Mouse (Mus musculus) embryonic facial prominence, embryonic 14.5 days (tissue): Measurements from ENCODE around the gene Pramef25. TPM values are rescaled to one million over a fixed set of nuclear protein-coding genes. Genes with fewer than 3 reads are reported as not detected.

Experiments used
- polyA plus RNA-seq: library from polyadenylated mRNA; unstranded; fragments of >200 nt; fragmentation: Nextera tagmentation; extraction: Ambion mirVana; gene quantifications from 2 replicates; pipeline ENCODE4 v1.2.1, GENCODE M21; 2014

Pramef25 gene
- polyA plus RNA-seq, 1 experiment from 2014 or later: not detected

Other genes starting within 250 kb of the Pramef25 start
- not detected in 2 replicates for gene Gm13089, start 248.3 kb downstream of the Pramef25 start, polyA plus RNA-seq
- gene Gm13078, start 231.6 kb downstream of the Pramef25 start, polyA plus RNA-seq: not detected in 2 replicates
- gene Gm13023, start 161.7 kb downstream of the Pramef25 start, polyA plus RNA-seq: not detected in 2 replicates
- gene Gm13084, start 134.9 kb downstream of the Pramef25 start, polyA plus RNA-seq: not detected in 2 replicates
- gene Gm13103, start 104.5 kb downstream of the Pramef25 start, polyA plus RNA-seq: not detected in 2 replicates
- gene Pramef6, start 50.6 kb downstream of the Pramef25 start, polyA plus RNA-seq: not detected in 2 replicates
- gene Gm13101, start 15.9 kb upstream of the Pramef25 start, polyA plus RNA-seq: not detected in 2 replicates
- gene Pramef17, start 43.4 kb upstream of the Pramef25 start, polyA plus RNA-seq: not detected in 2 replicates
- not detected in 2 replicates for gene Pramel4, start 108.1 kb upstream of the Pramef25 start, polyA plus RNA-seq
- gene Gm13102, start 155.5 kb upstream of the Pramef25 start, polyA plus RNA-seq: not detected in 2 replicates
- gene Oog3, start 211.6 kb upstream of the Pramef25 start, polyA plus RNA-seq: not detected in 2 replicates
- not detected in 2 replicates for gene Oog2, start 239.7 kb upstream of the Pramef25 start, polyA plus RNA-seq